Mouse (Mus musculus) cerebellum, adult 11-12 months (tissue): ENCODE data around the gene Ltf.

Experiments used
- DNase-seq: peaks from one replicate; pipeline ENCODE4 v3.0.0; 2022

The Ltf gene

DNA sequence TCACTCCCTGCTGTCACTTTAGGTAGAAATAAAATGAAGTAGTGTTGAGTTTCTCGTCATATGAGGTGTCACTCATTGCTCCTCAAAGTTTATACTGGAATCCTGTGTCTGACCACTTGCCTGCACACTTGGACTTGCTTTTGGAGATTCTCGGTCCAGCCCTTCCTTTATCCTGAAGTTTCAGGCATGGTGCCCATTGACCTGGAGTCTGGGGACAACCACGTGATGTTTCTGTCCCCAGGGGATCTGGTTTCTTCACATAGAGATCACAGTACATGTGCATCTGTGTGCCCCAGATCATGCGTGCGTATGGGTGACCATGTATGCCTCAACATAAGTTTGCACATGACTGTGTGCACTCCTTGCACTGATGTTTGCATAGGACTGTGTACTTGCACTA lies 23.2 kb downstream of the Ltf start:
- no peak for DNase-seq

DNA sequence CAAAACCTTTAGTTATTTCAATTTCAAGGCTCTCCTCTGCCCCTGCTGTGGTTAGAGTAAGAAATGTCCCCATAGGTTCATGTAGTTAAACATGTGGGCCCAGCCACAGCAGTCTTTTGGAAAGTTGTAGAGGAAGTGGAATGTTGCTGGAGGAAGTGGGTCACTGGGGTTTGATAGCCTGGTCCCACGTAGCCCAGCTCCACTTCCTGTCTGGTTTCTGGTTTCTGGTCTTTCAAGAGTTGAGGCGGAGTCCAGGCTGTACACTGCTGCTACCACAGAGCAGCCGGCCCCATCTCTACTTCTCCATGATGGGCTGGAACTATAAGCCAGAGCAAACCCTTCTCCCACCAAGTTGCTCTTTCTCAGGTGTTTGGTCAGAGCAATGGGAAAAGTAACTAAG lies 27.2 kb downstream of the Ltf start:
- no peak for DNase-seq

DNA sequence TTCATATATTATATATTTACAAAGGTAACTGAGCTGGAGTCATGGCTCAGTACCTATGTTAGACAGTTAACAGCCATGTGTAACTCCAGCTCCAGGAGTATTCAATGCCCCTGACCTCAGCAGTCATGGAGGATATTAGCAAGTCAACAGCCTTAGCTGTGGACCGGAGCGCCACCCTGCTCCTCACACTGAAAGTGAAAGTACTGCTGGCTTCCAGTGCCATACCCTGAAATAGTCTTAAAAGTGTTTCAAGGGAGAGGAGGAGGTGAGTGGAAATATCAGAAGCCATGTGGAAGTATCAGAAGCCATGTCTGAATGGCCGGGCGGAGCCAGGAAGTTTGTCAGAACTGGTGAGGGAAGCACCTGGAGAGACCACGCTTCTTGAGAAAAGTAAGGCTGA lies 28.2 kb downstream of the Ltf start:
- DNase-seq: no peak

DNA sequence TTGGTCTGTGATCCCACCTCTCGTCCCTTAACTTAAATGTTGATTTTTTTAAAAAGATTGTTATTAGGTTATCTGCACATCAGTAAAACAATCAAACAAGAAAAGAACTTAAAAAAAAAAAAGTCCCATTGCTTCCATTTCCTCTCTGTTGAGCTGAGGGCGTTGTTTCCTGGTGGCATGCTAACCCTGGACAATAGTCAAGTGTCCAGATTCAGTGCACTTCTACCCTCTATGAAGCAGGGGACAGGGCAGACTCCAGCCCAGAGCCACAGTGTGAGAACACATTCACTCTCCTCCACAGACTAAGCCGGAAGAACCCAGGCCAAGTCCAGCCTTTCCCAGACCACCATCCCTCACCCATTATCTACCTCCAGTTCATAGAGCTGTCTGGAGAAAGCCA lies 29.4 kb downstream of the Ltf start:
- no peak for DNase-seq

DNA sequence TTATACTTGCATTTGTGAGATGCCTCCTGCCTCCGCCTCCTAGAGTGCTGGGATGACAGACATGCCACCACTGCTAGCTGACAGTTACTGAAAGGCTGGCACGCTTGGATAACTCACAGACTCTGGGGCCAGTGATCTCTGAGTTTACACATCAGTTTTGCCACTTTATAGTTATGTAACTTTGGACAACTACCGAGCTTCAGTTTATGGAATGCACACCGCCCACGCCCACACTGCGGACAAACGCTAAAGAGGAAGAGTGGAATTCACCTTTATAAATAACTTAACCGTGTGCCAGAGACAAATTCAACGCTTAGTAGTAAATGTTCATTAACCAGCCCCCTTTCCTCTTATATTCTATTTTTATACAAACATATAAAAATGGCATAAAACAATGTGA lies 35.9 kb downstream of the Ltf start:
- DNase-seq: no peak

DNA sequence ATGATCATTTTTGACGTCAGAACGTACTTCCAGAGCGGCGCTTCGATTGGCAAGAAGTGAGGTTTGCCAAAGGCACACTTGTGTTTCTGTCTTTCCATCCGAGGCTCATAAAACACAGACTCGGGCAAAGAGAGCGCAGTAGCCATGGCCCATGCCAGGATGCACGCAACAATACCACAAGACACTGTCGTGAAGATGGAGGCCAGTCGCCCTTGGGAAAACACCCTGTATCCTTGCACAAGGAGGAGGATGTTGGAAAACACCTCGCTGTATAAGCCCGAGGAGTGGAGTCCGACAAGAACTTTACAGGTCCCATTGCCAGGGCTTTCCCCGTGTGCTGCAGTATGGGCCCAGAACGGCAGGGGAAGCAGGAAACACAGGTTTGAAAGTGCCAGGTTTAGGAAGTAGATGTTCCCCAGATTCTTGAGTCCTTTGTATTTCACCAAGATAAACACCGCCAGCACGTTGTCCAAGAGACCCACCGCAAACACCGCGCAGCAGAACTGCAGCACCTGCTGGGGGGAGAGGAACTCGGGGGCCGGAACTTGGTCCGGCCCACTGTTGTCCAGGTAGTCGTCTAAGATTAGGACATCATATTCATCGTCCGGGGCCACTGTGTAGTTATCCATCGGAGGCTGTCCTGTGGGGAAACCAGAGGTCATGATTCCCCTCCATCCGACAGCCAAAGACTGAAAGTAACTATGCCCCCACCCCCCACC lies 36.9 kb downstream of the Ltf start:
- no peak for DNase-seq

DNA sequence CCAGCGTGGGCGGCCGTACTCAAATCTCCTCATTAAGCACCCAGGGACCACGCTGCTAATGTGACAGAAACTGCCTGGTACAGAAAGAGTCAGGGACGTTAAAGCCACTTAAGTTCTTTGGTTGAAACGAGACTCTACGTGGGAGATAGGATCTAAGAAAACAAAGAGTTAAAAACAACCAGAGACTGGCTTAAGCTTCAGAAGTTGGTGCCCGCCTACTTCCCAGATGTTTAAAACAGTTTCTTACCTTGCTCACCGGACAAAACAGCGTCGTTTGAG lies 37.4 kb downstream of the Ltf start:
- DNase-seq: no peak

DNA sequence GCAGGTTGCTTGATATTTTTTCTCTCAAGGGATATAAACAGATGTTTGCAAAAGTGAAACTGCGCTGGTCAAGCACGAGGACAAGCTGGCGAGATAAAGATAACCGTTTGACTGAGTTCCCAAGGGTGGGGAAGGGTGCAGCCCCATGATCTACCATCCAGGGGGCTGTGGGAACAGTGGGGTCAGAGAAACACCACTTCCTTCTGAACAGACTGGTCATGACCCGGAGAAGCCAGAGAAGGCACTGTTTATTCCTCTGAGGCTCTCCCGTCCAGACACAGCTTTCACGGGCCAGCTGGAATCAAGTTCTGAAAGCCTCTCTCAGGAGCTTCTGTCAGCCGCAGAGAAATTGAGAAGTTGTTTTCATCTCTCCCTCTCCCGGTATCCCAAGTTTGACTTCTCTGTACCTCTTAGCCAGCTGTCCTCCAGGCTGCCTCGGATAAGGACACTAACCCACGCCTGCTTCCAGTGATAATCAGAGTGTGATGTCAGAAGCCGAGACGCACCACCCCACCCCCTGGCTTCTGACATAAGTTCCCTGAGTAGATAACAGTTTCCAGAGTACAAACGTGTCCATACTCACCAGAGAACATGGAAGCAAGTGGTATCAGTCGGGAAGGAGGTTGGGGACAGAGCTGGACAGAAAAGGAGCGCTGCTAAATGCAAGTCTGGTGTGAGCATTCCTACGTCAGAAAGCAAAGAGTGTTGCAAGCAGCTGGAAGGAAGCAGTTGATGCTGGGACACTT lies 37.9 kb downstream of the Ltf start, which contains the start of gene Ccrl2:
Ccrl2 (minus strand) TSS at position 722 of the 746 bp plus-strand sequence.
- DNase-seq: no peak

DNA sequence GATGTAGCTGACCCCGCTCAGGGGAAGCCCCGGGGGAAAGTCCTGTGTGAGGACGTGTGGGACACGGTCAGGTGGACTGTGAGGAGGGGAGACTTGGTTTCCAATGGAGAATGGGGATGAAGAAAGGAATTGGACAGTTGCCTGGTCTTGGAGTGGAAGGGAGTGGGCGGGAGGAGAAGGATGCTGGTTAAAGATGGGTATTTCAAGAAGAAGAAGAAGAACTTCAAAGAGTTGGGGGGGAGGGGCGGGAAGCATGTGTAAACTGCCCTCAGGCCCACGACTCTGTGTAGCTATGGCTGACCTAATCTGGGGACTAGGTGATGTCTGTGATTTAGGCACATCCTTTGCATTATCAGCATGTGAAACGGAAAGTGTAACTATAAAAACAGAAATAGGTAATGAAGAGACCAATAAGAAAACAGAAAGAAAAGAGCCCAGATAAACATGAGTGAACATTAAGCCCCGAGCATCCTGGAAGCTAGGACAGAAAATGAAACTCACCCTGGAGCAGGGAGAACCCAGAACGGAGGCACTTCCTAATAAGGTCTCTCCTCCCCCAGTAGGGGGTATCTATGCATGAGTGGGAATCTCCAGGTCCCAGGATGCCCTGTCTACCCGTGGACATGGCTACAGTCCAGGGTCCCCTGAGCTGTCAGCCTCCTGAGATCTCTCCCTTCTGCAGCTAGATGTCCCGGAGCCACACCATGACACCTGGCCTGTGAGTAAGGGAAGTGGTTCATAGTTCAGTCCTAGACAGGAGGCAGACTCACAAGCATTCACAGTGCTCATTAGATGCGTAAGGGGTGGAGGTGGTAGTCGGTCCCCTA lies 38.7 kb downstream of the Ltf start:
- DNase-seq: no peak

DNA sequence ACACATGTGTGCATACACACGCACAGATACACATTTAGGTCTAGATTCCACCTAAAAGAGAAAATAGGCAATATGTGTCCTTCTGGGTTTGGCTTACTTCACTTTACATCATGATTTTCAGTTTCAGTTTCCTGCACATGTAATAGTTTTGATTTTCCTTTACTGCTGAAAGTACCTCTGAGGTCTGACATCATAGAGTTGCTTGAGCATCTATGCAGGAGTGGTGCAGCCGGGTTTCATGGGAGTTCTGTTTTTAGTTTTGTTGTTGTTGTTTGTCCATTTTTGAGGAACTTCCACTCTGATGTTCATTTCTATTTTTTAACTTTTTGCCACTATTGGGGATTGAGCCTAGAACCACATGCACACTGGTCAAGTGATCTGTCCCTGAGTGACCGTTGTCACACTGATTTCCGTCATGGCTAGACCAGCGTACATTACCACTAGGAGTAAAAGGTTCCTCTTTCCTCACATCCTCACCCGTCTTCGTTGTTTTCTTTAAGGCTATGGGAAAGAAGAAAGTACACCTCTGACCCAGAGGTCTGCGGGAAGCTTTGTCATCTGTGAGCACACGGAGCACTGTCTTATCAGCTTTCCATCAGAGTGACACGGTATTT lies 40.0 kb downstream of the Ltf start:
- no peak for DNase-seq

DNA sequence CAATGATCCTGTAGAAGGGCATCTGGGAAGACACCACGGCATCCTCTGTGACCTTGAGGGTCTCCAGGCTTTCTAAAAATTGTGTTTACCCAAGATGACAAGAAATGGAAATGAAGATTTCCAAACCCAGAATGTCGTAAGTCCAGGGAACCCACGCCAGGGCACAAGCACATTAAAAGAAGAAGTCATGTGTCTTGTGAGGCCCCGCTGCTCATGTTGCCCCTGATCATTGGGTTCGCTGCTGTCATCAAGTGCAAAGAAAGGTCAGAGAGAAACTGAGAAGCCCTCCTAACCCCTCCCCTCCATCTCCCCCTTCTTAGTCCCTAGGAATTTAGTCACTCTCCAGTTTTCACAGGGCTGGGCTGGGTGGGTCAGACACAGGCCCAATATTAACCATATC lies 43.8 kb downstream of the Ltf start:
- no peak for DNase-seq

DNA sequence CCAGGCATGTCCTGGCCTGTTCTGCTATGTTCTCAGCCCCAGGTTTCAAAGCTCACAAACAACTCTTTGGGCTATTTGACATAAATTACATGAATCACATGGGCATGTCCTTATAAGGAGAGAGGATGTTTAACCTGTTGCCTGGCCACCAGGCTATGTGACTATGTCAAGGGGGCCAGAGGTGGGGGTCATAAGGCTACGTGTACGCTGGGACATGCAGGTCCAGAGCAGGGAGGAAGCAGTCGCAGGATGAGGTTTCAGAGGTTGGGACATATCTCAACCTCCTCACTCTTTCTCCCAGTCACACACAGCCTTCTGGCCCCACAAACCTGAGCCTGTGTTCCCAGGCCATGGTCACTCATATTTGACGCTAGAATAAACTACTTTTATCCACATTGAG lies 48.0 kb downstream of the Ltf start:
- DNase-seq: no peak

DNA sequence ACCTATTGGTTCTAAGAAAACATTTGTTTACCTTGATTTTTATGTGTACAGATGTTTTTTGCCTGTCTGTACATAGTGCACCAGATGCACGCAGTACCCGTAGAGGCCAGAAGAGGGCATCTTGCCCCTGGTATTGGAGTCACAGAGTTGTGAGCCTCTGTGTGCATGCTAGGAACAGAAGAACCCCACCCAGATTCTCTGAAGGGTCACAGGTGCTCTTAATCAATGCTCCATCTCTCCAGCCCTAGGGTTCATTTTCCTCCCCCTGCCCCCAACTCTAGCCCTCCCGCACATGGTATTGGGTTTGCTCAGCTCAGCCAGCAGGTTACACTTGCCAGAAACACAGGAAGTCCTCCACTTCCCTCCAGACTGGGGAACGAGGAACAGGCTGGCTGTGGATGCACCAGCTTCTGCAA lies 51.5 kb downstream of the Ltf start:
- DNase-seq: no peak

DNA sequence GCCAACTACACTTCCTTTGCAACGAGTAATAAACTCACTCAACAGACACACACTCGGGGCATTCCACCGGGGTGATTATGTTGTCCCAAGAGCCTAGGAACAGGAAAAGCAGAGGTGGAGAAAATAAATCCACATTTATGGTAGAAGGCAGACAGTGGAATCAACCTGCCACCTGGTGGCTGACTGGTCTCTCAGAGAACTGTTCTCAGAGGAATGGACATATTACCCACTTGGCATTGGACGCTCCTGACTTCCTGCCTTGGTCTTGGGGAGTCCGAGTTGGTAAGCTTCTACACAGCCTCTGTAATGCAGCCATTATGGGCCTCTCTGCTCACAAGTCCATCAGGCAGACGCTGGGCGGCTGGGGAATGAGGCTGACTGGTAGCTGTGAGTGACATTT lies 53.1 kb downstream of the Ltf start:
- DNase-seq: no peak

DNA sequence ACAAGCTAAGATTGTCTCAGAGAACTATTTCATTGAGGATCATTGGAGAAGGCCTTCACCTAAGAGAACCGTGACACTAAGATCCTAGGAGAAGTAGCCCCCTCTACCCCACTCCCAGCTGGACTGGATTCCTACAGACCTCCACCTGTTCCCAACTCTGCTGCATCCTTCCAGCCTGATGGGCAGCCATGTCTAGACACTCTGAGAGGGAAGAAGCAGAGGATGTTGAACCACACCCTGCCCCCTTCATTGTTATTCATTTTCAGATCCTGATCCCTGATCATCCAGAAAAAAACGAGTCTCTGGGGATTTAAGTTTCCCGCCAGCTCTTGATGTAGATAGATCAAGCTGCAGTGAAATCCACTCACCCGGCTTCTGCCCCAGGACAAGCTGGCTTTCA lies 53.9 kb downstream of the Ltf start:
- no peak for DNase-seq

DNA sequence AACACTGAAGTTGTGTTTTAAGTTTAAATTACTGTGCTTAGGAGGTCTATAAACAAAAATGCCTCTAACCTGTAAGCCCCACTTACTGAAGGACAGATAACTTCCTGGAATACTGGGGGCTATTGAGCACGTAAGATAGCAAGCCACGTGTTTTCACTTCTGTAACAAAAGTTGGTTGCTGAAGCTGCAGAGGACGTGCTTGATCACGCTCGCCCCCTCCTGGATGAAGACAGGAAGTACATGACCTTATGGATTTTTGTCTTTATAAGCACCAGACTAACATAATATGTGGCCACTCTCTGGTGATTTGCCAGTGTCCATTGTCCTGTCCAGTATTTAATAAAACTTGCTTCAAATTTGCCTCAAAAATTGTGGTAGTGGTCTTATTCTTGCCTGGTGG lies 58.7 kb downstream of the Ltf start:
- no peak for DNase-seq

DNA sequence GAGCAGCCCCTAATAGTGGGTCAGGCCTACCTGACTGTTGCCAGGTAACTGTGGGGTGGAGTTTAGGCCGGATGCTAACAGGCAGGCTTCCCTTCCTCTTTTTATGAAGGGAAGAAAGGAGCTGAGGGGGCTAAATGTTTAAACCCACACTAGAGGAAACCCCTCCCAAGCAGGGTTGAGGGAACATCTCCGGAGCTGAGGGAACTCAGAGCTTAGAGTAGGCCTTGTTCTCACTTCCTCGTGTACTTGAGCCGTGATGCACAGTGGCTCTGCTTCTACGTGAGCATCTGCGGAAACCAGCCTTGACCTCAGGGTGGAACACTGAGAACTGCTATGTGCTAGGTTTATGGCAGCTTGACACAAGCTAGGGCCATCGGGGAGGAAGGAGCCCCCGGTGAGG lies 61.7 kb downstream of the Ltf start:
- DNase-seq: no peak

DNA sequence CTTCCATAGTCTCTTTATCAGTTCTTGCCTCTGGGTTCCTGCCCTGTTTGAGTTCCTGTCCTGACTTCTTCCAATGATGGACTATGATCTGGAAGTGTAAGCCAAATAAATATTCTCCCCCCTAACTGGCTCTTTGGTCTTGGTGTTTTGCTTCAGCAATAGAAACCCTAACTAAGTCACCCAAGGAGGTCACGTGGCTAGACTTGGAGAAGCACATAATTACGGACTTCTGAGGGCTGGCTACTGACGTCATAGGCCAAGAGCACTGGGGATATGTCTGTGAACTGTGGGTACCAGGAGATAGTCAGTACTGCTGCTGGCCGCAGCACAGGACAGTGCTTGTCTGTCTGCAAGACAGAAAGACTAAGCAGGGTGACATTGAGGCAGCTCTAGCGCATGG lies 62.7 kb downstream of the Ltf start:
- no peak for DNase-seq

DNA sequence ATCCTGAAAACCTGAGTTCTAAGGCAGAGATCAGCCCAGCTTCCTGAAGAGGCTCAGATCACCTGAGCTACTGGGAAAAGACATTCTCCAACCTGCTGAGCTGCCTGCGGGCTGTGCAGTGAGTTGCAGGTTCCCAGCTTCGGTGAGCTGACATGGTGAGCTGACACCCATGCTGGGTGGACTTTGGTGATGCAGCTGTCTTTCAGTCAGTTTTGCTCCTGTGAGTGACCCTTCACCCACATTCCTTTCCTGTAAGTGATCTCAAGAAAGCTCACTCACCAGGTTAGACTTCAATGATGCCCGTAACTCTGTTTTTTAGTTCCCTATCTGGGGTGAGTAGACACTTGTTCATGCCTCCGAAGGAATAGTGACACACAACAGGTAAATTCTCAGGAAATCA lies 66.3 kb downstream of the Ltf start:
- DNase-seq: no peak

DNA sequence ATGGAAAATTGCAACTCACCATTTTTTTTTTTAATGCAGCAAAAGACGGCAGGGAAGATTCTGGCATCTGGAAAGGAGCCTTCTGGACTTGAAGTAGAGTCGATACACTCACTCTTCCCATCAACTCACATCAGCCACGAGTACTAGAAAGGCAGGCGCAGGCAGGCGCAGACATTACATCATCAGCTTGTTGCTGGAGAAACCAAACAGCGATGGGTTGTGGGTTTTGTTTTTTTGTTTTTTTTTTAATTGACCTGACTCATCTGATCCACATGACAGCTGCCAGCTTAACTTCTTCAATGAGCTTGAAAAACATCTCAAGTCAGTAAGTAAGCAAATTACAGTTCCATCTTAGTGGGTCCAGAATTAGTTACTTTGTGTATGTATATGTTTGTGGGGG lies 67.1 kb downstream of the Ltf start:
- no peak for DNase-seq

DNA sequence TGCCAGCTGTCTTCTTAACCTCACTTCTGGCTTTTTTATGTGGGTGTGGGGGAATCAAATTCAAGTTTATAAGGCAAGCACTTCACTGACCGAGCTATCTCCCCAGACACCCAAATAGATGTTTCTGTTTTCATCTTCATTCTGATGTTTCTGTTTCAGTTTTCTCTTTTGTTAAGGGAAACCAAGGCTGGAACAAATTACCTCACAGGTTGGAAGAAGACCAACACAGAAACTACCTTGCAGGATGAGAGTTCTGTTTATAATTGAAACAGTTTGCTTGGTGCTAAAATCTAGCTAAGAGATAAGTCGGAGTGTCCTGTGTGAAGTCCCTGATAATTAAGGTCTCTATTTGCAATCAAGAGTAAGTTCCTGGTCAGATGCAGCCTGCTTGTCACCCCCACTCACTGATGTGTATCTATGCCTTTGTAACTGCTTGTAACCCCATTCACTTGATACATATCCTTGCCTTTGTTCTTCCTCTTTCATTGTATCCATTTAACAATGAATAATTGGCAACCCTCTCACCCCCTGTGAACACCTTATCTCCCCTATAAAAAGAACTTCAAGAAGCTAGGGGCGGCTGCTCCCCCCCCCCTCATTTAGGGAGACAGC lies 68.0 kb downstream of the Ltf start:
- no peak for DNase-seq

DNA sequence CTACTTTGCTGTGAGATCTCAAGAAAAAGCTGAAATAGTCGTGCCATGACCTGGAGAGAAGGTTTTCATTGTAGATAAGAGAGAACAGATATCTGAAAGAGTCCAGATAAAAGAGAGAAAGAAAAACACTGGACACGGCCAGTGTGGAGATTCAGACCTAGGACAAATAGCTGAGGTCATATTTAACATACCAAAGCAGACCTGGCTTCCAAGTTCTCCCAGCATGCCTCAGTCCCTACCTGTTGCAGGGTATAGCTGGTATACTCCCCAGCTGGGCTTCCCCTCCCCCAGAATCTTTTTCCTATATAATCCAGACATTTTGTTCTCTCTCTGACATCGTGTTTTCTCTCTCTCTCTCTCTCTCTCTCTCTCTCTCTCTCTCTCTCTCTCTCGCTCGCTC lies 68.9 kb downstream of the Ltf start:
- no peak for DNase-seq

DNA sequence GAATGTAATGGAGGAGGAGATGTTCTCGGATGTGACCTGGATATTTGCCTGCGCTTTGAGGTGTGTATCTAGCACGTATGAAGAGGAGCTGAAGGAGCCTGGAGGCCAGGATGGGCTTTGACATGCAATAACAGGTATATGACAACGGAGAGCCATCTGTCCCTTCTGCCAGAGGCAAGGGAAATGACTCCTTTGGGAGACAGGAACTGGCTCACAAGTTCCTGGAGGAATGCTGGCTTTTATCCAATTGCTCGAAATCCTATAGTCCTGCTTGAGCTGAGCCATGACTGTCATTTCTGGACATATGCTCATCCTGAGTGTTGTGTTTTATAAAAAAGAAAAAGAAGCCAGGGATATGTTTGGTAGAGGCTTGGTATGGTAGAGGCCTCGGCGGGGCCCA lies 69.8 kb downstream of the Ltf start:
- no peak for DNase-seq
